Mouse (Mus musculus) ES-Bruce4 (cell line): Measurements from ENCODE around the gene Dnajc6. TPM values are rescaled to one million over a fixed set of nuclear protein-coding genes. Genes with fewer than 3 reads are reported as not detected.

Source experiments
- H3K27ac ChIP-seq: 2 replicates; pipeline ENCODE4 v1.5.1; 2012; ENCODE audit warnings: low read length, inconsistent platforms; ENCODE audit not compliant: insufficient read depth
- H3K27me3 ChIP-seq: 2 replicates; pipeline ENCODE4 v1.6.1; 2012; ENCODE audit warnings: mild to moderate bottlenecking, low read length, inconsistent platforms; ENCODE audit not compliant: control insufficient read depth, poor library complexity, insufficient read depth, severe bottlenecking
- H3K36me3 ChIP-seq: 2 replicates; pipeline ENCODE4 v1.6.1; 2012; ENCODE audit warnings: inconsistent platforms, mild to moderate bottlenecking, low read length, moderate library complexity; ENCODE audit not compliant: control insufficient read depth, poor library complexity, insufficient read depth, severe bottlenecking
- H3K4me1 ChIP-seq: one replicate; pipeline ENCODE4 v1.8.1; 2011; ENCODE audit warnings: low read length; ENCODE audit not compliant: control insufficient read depth, insufficient read depth
- H3K4me3 ChIP-seq: 2 replicates; pipeline ENCODE4 v1.5.1; 2011; ENCODE audit warnings: low read depth, mild to moderate bottlenecking, low read length
- H3K9ac ChIP-seq: 2 replicates; pipeline ENCODE4 v1.6.1; 2012; ENCODE audit warnings: low read depth, mild to moderate bottlenecking, inconsistent platforms; ENCODE audit not compliant: poor library complexity, severe bottlenecking
- H3K9me3 ChIP-seq: replicated peaks from 2 replicates; pipeline ENCODE4 v1.6.1; 2012; ENCODE audit warnings: mild to moderate bottlenecking, low read length, inconsistent platforms; ENCODE audit not compliant: control insufficient read depth, poor library complexity, insufficient read depth, severe bottlenecking
- CTCF ChIP-seq: IDR thresholded peaks from one replicate; pipeline ENCODE4 v1.8.1; 2011; ENCODE audit warnings: low read depth, low read length
- EP300 ChIP-seq: IDR thresholded peaks from 2 replicates; pipeline ENCODE4 v1.6.1; 2011; ENCODE audit warnings: low read depth, low read length; ENCODE audit not compliant: insufficient read depth
- POLR2A ChIP-seq: IDR thresholded peaks from one replicate; pipeline ENCODE4 v1.8.1; 2011; ENCODE audit warnings: low read length; ENCODE audit not compliant: insufficient read depth
- polyA plus RNA-seq: library from polyadenylated mRNA; stranded (reverse); fragments of >200 nt; gene quantifications from 2 replicates; pipeline ENCODE4 v1.2.4, GENCODE M21; 2011; ENCODE audit warnings: low read depth; ENCODE audit not compliant: missing spikeins, insufficient read depth, insufficient read length

Gene Dnajc6
- polyA plus RNA-seq, 1 experiment = 15.5 TPM

DNA sequence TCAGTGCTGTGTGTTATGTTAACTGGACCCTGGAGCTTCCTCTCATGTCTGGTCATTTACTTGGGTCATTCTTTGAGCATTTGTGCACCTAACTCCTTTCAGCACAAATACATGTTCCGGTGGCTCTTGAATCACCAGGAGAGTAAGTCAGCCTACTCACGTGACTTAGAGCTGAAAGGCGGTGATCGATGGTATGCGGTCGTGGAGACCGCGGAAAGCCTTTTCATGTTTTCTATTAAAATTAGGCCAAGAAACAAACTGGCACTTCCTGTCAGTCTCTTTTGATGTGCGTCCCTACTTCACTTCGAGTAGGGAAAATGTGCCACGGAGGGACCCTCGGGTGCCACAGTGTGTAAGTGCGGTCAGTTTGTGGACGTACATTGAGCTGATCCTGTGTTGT lies 19.4 kb downstream of the Dnajc6 start:
- no peaks in the 10 kb centered on the region for H3K27me3 ChIP-seq
- H3K4me3 ChIP-seq = no peak overlapping the region
- TF ChIP-seq EP300 (no peak), POLR2A (no peak)
- no peaks in the 10 kb centered on the region for H3K36me3 ChIP-seq
- H3K4me1 ChIP-seq = peaks cover 2% of the 10 kb centered on the region
- H3K27ac ChIP-seq = no peak overlapping the region
- H3K9me3 ChIP-seq = no peaks in the 10 kb centered on the region
- no peak overlapping the region for H3K9ac ChIP-seq

- Histone ChIP-seq H3K36me3 (no peaks in the 10 kb centered on the region), H3K27ac (no peak overlapping the region), H3K4me3 (no peak overlapping the region), H3K9ac (no peak overlapping the region), H3K9me3 (no peaks in the 10 kb centered on the region), H3K27me3 (no peaks in the 10 kb centered on the region), H3K4me1 (peaks cover 2% of the 10 kb centered on the region)
- TF ChIP-seq POLR2A (no peak), CTCF (no peak), EP300 (no peak)
Measured at GRCm38 (mm10) chr4:101516434-101517168, 20.2 kb downstream of the Dnajc6 start.

- Histone ChIP-seq H3K27me3 (no peaks in the 10 kb centered on the region), H3K4me3 (no peak overlapping the region), H3K9ac (no peak overlapping the region), H3K36me3 (no peaks in the 10 kb centered on the region), H3K27ac (no peak overlapping the region), H3K4me1 (no peaks in the 10 kb centered on the region), H3K9me3 (no peaks in the 10 kb centered on the region)
- TF ChIP-seq CTCF = no peak
- no peak for TF ChIP-seq POLR2A
- TF ChIP-seq EP300 = no peak
Measured at GRCm38 (mm10) chr4:101531901-101532300, 35.5 kb downstream of the Dnajc6 start.

- Histone ChIP-seq H3K4me1 (no peaks in the 10 kb centered on the region), H3K27me3 (no peaks in the 10 kb centered on the region)
- TF ChIP-seq EP300 (no peak), POLR2A (no peak), CTCF (no peak)
Measured at GRCm38 (mm10) chr4:101540516-101540915, 44.1 kb downstream of the Dnajc6 start.

GRCm38 (mm10) chr4:101549958-101550591 lies 53.6 kb downstream of the Dnajc6 start:
- no peak overlapping the region for H3K27ac ChIP-seq
- H3K4me3 ChIP-seq = peak overlapping the region; percentile 41
- TF ChIP-seq EP300 (no peak), POLR2A (no peak), CTCF (no peak)
- H3K36me3 ChIP-seq = no peaks in the 10 kb centered on the region
- H3K27me3 ChIP-seq = no peaks in the 10 kb centered on the region
- no peak overlapping the region for H3K9ac ChIP-seq
- H3K9me3 ChIP-seq = no peaks in the 10 kb centered on the region
- H3K4me1 ChIP-seq = no peaks in the 10 kb centered on the region

More at GRCm38 (mm10) chr4:101540516-101540915, 44.1 kb downstream of the Dnajc6 start:
- H3K4me3 ChIP-seq = no peak overlapping the region
- no peak overlapping the region for H3K9ac ChIP-seq
- 0 out of 2 replicates have a peak, but pooled peaks cover 2% of the 10 kb centered on the region for H3K9me3 ChIP-seq
- H3K27ac ChIP-seq = no peak overlapping the region
- H3K36me3 ChIP-seq = no peaks in the 10 kb centered on the region

- no peaks in the 10 kb centered on the region for H3K9me3 ChIP-seq
- no peak overlapping the region for H3K27ac ChIP-seq
- H3K9ac ChIP-seq = no peak overlapping the region
- peak overlapping the region; percentile 41 for H3K4me3 ChIP-seq
- H3K27me3 ChIP-seq = no peaks in the 10 kb centered on the region
- H3K4me1 ChIP-seq = no peaks in the 10 kb centered on the region
- no peaks in the 10 kb centered on the region for H3K36me3 ChIP-seq
- TF ChIP-seq EP300 (no peak), CTCF (no peak), POLR2A (no peak)
Measured at GRCm38 (mm10) chr4:101550671-101551161, 54.3 kb downstream of the Dnajc6 start.
